Mouse (Mus musculus) heart, adult 2 months (tissue): ENCODE data around the gene Tspan11.

Experiments used
- CTCF ChIP-seq: fragments of 200-600 bp; IDR thresholded peaks from 2 replicates; pipeline ENCODE4 v1.8.1; 2022; ENCODE audit warnings: antibody characterized with exemption, mild to moderate bottlenecking, moderate library complexity
- EP300 ChIP-seq: fragments of 200-500 bp; IDR thresholded peaks from 2 replicates; pipeline ENCODE4 v1.6.1; 2011; ENCODE audit warnings: low read depth, low read length, control low read depth; ENCODE audit not compliant: insufficient read depth
- POLR2A ChIP-seq: fragments of 200-500 bp; IDR thresholded peaks from 2 replicates; pipeline ENCODE4 v1.6.1; 2011; ENCODE audit warnings: mild to moderate bottlenecking, low read depth, low read length, control low read depth; ENCODE audit not compliant: insufficient read depth

- no peak for TF ChIP-seq CTCF
- TF ChIP-seq POLR2A = no peak
- no peak for TF ChIP-seq EP300
Measured at GRCm38 (mm10) chr6:127917712-127918111, 30.3 kb downstream of the Tspan11 start.
